Mouse (Mus musculus) limb, embryonic 15.5 days (tissue): ENCODE data around the gene Slc6a9. TPM values are rescaled to one million over a fixed set of nuclear protein-coding genes. Genes with fewer than 3 reads are reported as not detected.

Experiments
- ATAC-seq: fragments of 200-750 bp; cut with Nextera tagmentation; 2 replicates; pipeline ENCODE4 v1.8.0; 2017; ENCODE audit warnings: low read depth, moderate TSS enrichment; ENCODE audit not compliant: insufficient number of reproducible peaks, low FRiP score, low TSS enrichment
- H3K27ac ChIP-seq: fragments of 300-500 bp; sonication (generic); 2 replicates; pipeline ENCODE4 v1.5.1; 2015; ENCODE audit warnings: moderate library complexity, mild to moderate bottlenecking, inconsistent platforms
- H3K27me3 ChIP-seq: fragments of 300-500 bp; sonication (generic); 2 replicates; pipeline ENCODE4 v1.6.1; 2015; ENCODE audit warnings: inconsistent platforms
- H3K36me3 ChIP-seq: fragments of 300-500 bp; sonication (generic); 2 replicates; pipeline ENCODE4 v1.6.1; 2015; ENCODE audit warnings: inconsistent platforms
- H3K4me1 ChIP-seq: fragments of 300-500 bp; sonication (generic); 2 replicates; pipeline ENCODE4 v1.6.1; 2015; ENCODE audit warnings: inconsistent platforms
- H3K4me2 ChIP-seq: fragments of 300-500 bp; sonication (generic); 2 replicates; pipeline ENCODE4 v1.6.1; 2015; ENCODE audit warnings: mild to moderate bottlenecking, inconsistent platforms
- H3K4me3 ChIP-seq: fragments of 300-500 bp; sonication (generic); 2 replicates; pipeline ENCODE4 v1.5.1; 2015; ENCODE audit warnings: mild to moderate bottlenecking, inconsistent platforms
- H3K9ac ChIP-seq: fragments of 300-500 bp; sonication (generic); 2 replicates; pipeline ENCODE4 v1.6.1; 2015; ENCODE audit warnings: inconsistent platforms
- H3K9me3 ChIP-seq: fragments of 300-500 bp; sonication (generic); 2 replicates; pipeline ENCODE4 v1.6.1; 2016; ENCODE audit warnings: inconsistent platforms
- WGBS: fragments of 180-500 bp; shearing (Covaris S2); methylation state at CpG from one replicate; pipeline ENCODE4 v1.1.7; 2015; 5-methylcytosine and 5-hydroxymethylcytosine counted together
- polyA plus RNA-seq: library from polyadenylated mRNA; unstranded; fragments of >200 nt; fragmentation: Nextera tagmentation; extraction: Ambion mirVana; gene quantifications from 2 replicates; pipeline ENCODE4 v1.2.1, GENCODE M21; 2015

Gene Slc6a9
- polyA plus RNA-seq, 1 experiment from 2014 or later = 13.1 TPM

DNA sequence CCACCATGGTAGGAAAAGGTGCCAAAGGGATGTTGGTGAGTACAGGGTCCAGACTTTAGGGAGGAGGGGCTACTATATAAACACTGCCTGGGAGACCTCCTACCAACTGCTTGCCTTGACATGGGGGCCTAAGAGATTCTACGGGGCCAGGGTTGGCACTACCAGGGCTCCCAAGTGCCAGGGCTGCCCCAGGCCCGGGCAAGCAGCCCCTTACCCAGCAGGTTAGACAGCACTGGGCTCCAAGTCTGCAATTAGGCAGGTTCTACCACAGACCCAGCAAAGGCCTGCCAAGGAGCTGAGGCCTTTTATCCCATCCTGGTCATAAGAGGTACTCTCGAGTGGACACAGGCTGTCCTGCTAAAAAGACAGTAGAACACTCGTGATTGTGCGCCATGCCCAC, 8.8 kb downstream of the Slc6a9 start:
- Histone ChIP-seq H3K9me3 (no peaks in the 10 kb centered on the region), H3K4me3 (no peak overlapping the region), H3K27me3 (no peaks in the 10 kb centered on the region), H3K27ac (no peak overlapping the region), H3K4me1 (no peaks in the 10 kb centered on the region), H3K9ac (no peak overlapping the region), H3K4me2 (no peak overlapping the region), H3K36me3 (peaks cover 21% of the 10 kb centered on the region)
- no peak for ATAC-seq
- WGBS = 94% methylated on average over 5 of the region's 5 CpGs

GRCm38 (mm10) chr4:117844467-117844866, 10.2 kb downstream of the Slc6a9 start:
- H3K4me3 ChIP-seq = no peak overlapping the region
- no peak for ATAC-seq
- no peaks in the 10 kb centered on the region for H3K9me3 ChIP-seq
- H3K4me2 ChIP-seq = no peak overlapping the region
- H3K9ac ChIP-seq = no peak overlapping the region
- no peak overlapping the region for H3K27ac ChIP-seq
- peaks cover 22% of the 10 kb centered on the region for H3K36me3 ChIP-seq
- H3K27me3 ChIP-seq = no peaks in the 10 kb centered on the region
- H3K4me1 ChIP-seq = no peaks in the 10 kb centered on the region
- 92% methylated on average over 5 of the region's 5 CpGs for WGBS

DNA sequence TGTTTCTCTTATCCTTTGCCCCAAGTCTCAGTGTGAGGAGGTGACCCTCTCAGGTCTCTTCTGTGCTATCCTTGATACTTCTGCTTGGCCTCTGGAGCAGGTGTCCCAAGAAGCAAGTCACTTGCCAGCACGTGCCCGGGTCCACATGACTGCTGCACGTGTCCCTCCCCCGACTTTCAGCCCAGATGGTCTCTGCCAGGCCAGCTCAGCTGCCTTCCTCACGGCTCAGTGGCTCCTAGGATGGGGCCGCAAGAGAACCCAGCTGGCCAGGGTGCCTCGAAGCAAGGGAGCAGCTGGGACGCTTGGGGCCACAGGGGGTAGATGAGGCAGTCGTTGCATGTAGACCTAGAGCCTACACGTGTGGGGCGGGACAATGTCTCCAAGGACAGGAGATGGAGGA, 11.0 kb downstream of the Slc6a9 start:
- Histone ChIP-seq H3K27me3 (no peaks in the 10 kb centered on the region), H3K27ac (no peak overlapping the region), H3K4me3 (no peak overlapping the region), H3K9ac (no peak overlapping the region), H3K4me1 (peaks cover 3% of the 10 kb centered on the region; the same call in 1 of the 2 replicates), H3K4me2 (no peak overlapping the region), H3K9me3 (no peaks in the 10 kb centered on the region), H3K36me3 (peaks cover 22% of the 10 kb centered on the region)
- no peak for ATAC-seq
- WGBS = 75% methylated on average over 11 of the region's 11 CpGs

DNA sequence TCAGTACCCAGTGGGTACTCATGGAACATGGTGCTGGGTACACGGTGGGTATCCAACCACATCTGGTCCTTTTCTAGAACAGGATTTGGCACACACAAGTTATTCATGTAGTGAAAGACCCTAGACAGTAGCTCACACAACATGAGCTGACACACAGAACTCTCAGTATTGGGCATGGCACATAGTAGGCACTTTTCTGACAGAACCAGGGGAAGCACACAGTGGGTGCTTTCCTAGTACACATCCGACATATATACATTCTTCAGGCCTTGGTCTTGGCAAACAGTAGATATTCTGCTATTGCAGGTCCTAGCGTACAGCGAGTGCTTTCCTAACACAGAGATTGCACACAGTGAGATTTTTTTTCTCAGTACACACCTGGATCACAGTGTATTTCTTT, 12.0 kb downstream of the Slc6a9 start:
- Histone ChIP-seq H3K9me3 (no peaks in the 10 kb centered on the region), H3K36me3 (peaks cover 22% of the 10 kb centered on the region), H3K9ac (no peak overlapping the region), H3K27me3 (no peaks in the 10 kb centered on the region), H3K4me1 (peaks cover 3% of the 10 kb centered on the region; the same call in 1 of the 2 replicates), H3K4me2 (no peak overlapping the region), H3K4me3 (no peak overlapping the region), H3K27ac (no peak overlapping the region)
- no peak for ATAC-seq
- 92% methylated on average over 4 of the region's 4 CpGs for WGBS

DNA sequence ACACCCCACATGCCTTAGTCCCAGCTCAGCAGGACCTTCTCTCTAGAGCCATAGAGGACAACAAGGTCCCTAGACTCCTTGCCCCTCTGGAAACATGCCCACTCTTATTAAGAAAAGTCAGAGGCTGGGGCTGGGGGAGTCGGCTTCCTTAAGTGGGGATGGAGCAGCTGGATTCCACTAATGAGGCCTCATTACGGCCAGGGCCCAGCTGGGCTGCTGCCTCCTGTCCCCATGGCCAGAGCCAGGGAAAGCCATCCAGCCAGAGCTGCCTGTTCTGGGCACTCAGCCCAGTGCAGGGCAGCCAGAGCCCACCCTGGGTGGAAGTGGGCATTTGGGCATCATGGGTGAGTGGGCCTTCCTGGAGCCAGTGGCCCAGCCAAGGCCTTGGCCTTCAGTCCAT, 12.7 kb downstream of the Slc6a9 start:
- 21% methylated on average over 2 of the region's 2 CpGs for WGBS
- Histone ChIP-seq H3K27me3 (no peaks in the 10 kb centered on the region), H3K9ac (no peak overlapping the region), H3K27ac (no peak overlapping the region), H3K4me1 (peaks cover 3% of the 10 kb centered on the region; the same call in 1 of the 2 replicates), H3K4me3 (no peak overlapping the region), H3K9me3 (no peaks in the 10 kb centered on the region), H3K36me3 (peaks cover 22% of the 10 kb centered on the region), H3K4me2 (no peak overlapping the region)
- ATAC-seq = no peak

GRCm38 (mm10) chr4:117849063-117849462, 14.8 kb downstream of the Slc6a9 start:
- Histone ChIP-seq H3K4me1 (peaks cover 3% of the 10 kb centered on the region), H3K36me3 (peaks cover 13% of the 10 kb centered on the region), H3K4me3 (no peak overlapping the region), H3K4me2 (no peak overlapping the region), H3K27ac (no peak overlapping the region), H3K9ac (no peak overlapping the region), H3K27me3 (no peaks in the 10 kb centered on the region), H3K9me3 (no peaks in the 10 kb centered on the region)
- no peak for ATAC-seq
- 53% methylated on average over 17 of the region's 17 CpGs for WGBS

- no peak for ATAC-seq
- no peaks in the 10 kb centered on the region for H3K27me3 ChIP-seq
- 86% methylated on average over 5 of the region's 5 CpGs for WGBS
- H3K4me3 ChIP-seq = no peak overlapping the region
- H3K36me3 ChIP-seq = peaks cover 10% of the 10 kb centered on the region
- H3K4me2 ChIP-seq = no peak overlapping the region
- H3K9me3 ChIP-seq = no peaks in the 10 kb centered on the region
- H3K4me1 ChIP-seq = peaks cover 3% of the 10 kb centered on the region
- no peak overlapping the region for H3K27ac ChIP-seq
- no peak overlapping the region for H3K9ac ChIP-seq
These were observed 15.2 kb downstream of the Slc6a9 start for GRCm38 (mm10) chr4:117849506-117849905.

GRCm38 (mm10) chr4:117850176-117850575, 15.9 kb downstream of the Slc6a9 start:
- WGBS = 81% methylated on average over 7 of the region's 7 CpGs
- Histone ChIP-seq H3K36me3 (peaks cover 10% of the 10 kb centered on the region), H3K4me3 (no peak overlapping the region), H3K4me2 (no peak overlapping the region), H3K27ac (no peak overlapping the region), H3K4me1 (peaks cover 8% of the 10 kb centered on the region), H3K9ac (no peak overlapping the region), H3K27me3 (no peaks in the 10 kb centered on the region), H3K9me3 (no peaks in the 10 kb centered on the region)
- ATAC-seq = no peak

- 66% methylated on average over 7 of the region's 7 CpGs for WGBS
These were observed 16.6 kb downstream of the Slc6a9 start for GRCm38 (mm10) chr4:117850871-117851270.

DNA sequence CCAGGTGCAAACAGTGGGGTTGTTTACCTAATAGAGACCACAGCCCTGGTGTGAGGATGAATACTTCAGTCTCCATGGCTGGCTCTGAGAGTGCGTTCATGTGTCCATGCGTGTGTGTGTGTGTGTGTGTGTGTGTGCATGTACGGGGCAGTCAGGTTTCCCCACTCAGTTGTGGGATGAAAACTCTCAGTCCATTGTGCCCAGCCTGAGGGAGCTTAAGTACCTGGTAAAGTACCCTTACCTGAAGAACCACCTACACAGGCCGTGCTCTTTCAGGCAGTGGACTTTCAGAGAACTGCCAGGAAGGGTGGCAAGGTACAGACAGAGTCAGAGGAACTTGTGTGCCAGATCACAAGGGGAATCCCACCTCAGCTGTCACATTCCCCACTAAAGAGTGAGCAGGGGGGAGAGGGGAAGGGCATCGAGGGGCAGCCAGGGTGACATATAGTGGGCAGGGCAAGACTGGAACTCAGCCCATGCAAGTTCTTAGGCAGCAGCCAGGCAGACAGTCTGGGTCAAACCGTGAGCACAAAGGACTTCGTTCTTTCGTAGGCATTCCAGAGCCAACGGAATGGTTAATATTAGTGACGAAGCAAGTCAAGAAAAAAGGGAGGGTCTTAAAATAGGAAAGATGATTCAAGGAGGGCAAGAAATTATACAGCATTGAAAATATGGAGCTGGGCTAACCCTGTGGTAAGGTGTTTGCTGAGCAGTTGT, 18.0 kb downstream of the Slc6a9 start:
- no peak overlapping the region for H3K4me2 ChIP-seq
- 86% methylated on average over 10 of the region's 10 CpGs for WGBS
- H3K4me3 ChIP-seq = no peak overlapping the region
- no peak overlapping the region for H3K27ac ChIP-seq
- H3K9ac ChIP-seq = no peak overlapping the region
- H3K36me3 ChIP-seq = peaks cover 14% of the 10 kb centered on the region
- no peaks in the 10 kb centered on the region for H3K27me3 ChIP-seq
- H3K4me1 ChIP-seq = peaks cover 13% of the 10 kb centered on the region
- no peak for ATAC-seq
- H3K9me3 ChIP-seq = no peaks in the 10 kb centered on the region

More at GRCm38 (mm10) chr4:117850871-117851270, 16.6 kb downstream of the Slc6a9 start:
- Histone ChIP-seq H3K4me2 (no peak overlapping the region), H3K9ac (no peak overlapping the region), H3K4me3 (no peak overlapping the region), H3K4me1 (peaks cover 13% of the 10 kb centered on the region), H3K36me3 (peaks cover 9% of the 10 kb centered on the region; the same call in 1 of the 2 replicates), H3K9me3 (no peaks in the 10 kb centered on the region), H3K27ac (no peak overlapping the region), H3K27me3 (no peaks in the 10 kb centered on the region)
- ATAC-seq = no peak

DNA sequence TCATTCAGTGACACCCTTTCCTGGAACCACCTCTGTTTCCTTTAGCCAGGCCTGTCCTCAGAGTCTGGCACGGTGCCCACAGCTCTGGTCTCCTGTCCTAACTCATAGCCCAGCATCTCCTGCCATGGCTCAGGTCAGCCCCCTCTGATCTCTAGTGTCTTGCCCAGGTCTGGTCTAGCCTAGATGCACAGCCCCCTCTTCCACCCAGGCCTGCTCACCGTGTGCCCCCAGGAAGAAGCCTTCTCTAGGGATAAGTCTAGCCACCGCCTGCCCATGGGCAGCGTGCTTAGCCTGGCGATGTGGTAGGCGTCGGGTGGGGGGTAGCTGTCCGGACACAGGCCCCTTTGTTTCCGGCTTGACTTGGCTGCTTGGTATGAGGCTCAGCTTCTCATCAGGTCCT, 20.8 kb downstream of the Slc6a9 start:
- Histone ChIP-seq H3K4me2 (no peak overlapping the region), H3K27ac (no peak overlapping the region), H3K9me3 (no peaks in the 10 kb centered on the region), H3K9ac (no peak overlapping the region), H3K4me3 (no peak overlapping the region), H3K36me3 (peaks cover 16% of the 10 kb centered on the region), H3K4me1 (peaks cover 12% of the 10 kb centered on the region), H3K27me3 (no peaks in the 10 kb centered on the region)
- no peak for ATAC-seq
- 68% methylated on average over 9 of the region's 9 CpGs for WGBS

- no peak overlapping the region for H3K4me3 ChIP-seq
- H3K4me2 ChIP-seq = no peak overlapping the region
- peaks cover 17% of the 10 kb centered on the region for H3K36me3 ChIP-seq
- no peak overlapping the region for H3K9ac ChIP-seq
- no peaks in the 10 kb centered on the region for H3K27me3 ChIP-seq
- no peak for ATAC-seq
- H3K9me3 ChIP-seq = no peaks in the 10 kb centered on the region
- H3K4me1 ChIP-seq = peaks cover 10% of the 10 kb centered on the region; the same call in 1 of the 2 replicates
- no peak overlapping the region for H3K27ac ChIP-seq
- 67% methylated on average over 3 of the region's 3 CpGs for WGBS
These were observed 24.5 kb downstream of the Slc6a9 start for GRCm38 (mm10) chr4:117858794-117859193.
